Mouse (Mus musculus) spleen, adult 2 months (tissue): Measurements from ENCODE around the gene Elfn2. TPM values are rescaled to one million over a fixed set of nuclear protein-coding genes. Genes with fewer than 3 reads are reported as not detected.

ENCODE experiments used
- DNase-seq, 2 experiments: peaks; one replicate each; pipeline versions ENCODE4 v3.0.0 to v3.0.0-alpha.2; 2012 to 2021; ENCODE audit warnings: low spot score in 2 of 2, low read depth in 1 of 2
- H3K27ac ChIP-seq: fragments of 200-500 bp; 2 replicates; pipeline ENCODE4 v1.5.1; 2012; ENCODE audit warnings: low read length, inconsistent platforms; ENCODE audit not compliant: insufficient read depth
- H3K27me3 ChIP-seq: fragments of 200-500 bp; 2 replicates; pipeline ENCODE4 v1.6.1; 2012; ENCODE audit warnings: mild to moderate bottlenecking, moderate library complexity, low read length, inconsistent platforms; ENCODE audit not compliant: control insufficient read depth, insufficient read depth
- H3K36me3 ChIP-seq: fragments of 200-500 bp; 2 replicates; pipeline ENCODE4 v1.6.1; 2012; ENCODE audit warnings: mild to moderate bottlenecking, low read length, inconsistent platforms; ENCODE audit not compliant: control insufficient read depth, insufficient read depth
- H3K4me1 ChIP-seq: fragments of 200-500 bp; 2 replicates; pipeline ENCODE4 v1.6.1; 2011; ENCODE audit warnings: inconsistent platforms; ENCODE audit not compliant: control insufficient read depth, insufficient read depth, insufficient read length
- H3K4me3 ChIP-seq: fragments of 200-500 bp; 2 replicates; pipeline ENCODE4 v1.5.1; 2011; ENCODE audit warnings: mild to moderate bottlenecking, inconsistent platforms; ENCODE audit not compliant: insufficient read depth, insufficient read length; ENCODE audit errors: extremely low read depth
- CTCF ChIP-seq: fragments of 200-500 bp; IDR thresholded peaks from 2 replicates; pipeline ENCODE4 v1.5.1; 2011; ENCODE audit warnings: mild to moderate bottlenecking, inconsistent platforms; ENCODE audit not compliant: insufficient read depth, insufficient read length, insufficient replicate concordance; ENCODE audit errors: extremely low read depth
- POLR2A ChIP-seq: fragments of 200-500 bp; IDR thresholded peaks from 2 replicates; pipeline ENCODE4 v1.6.1; 2011; ENCODE audit warnings: low read depth, low read length, inconsistent platforms
- WGBS: fragments of 180-500 bp; shearing (Covaris S2); methylation state at CpG from one replicate; pipeline ENCODE4 v1.1.7; 2018; 5-methylcytosine and 5-hydroxymethylcytosine counted together
- polyA plus RNA-seq: library from polyadenylated mRNA; depleted of rRNA; stranded (reverse); fragments of >200 nt; gene quantifications from 2 replicates; pipeline ENCODE4 v1.2.3, GENCODE M21; 2012

Gene Elfn2
- polyA plus RNA-seq, 1 experiment, result 0.20 TPM

- no peak for DNase-seq
- Histone ChIP-seq H3K4me3 (no peak overlapping the region), H3K36me3 (no peaks in the 10 kb centered on the region), H3K4me1 (peaks cover 28% of the 10 kb centered on the region), H3K27ac (no peak overlapping the region), H3K27me3 (no peaks in the 10 kb centered on the region)
- WGBS, result 79% methylated on average over 7 of the region's 7 CpGs
- TF ChIP-seq CTCF, result no peak
- TF ChIP-seq POLR2A, result no peak
Observed at GRCm38 (mm10) chr15:78686910-78687309, 31.7 kb downstream of the Elfn2 start.

- H3K4me3 ChIP-seq, result no peak overlapping the region
- H3K27ac ChIP-seq, result no peak overlapping the region
- peaks cover 16% of the 10 kb centered on the region for H3K4me1 ChIP-seq
- DNase-seq, result no peak
- no peak for TF ChIP-seq CTCF
- TF ChIP-seq POLR2A, result no peak
- no peaks in the 10 kb centered on the region for H3K27me3 ChIP-seq
- no peaks in the 10 kb centered on the region for H3K36me3 ChIP-seq
- WGBS, result 47% methylated on average over 9 of the region's 9 CpGs
Observed at GRCm38 (mm10) chr15:78684111-78684510, 34.5 kb downstream of the Elfn2 start.

- Histone ChIP-seq H3K27ac (no peak overlapping the region), H3K4me1 (peaks cover 16% of the 10 kb centered on the region), H3K4me3 (no peak overlapping the region), H3K27me3 (no peaks in the 10 kb centered on the region), H3K36me3 (no peaks in the 10 kb centered on the region)
- TF ChIP-seq POLR2A (no peak), CTCF (no peak)
- WGBS, result 29% methylated on average over 8 of the region's 8 CpGs
- DNase-seq, result peak in 1 of 2 experiments; percentile 17
Observed at GRCm38 (mm10) chr15:78683474-78683873, 35.1 kb downstream of the Elfn2 start.

DNA sequence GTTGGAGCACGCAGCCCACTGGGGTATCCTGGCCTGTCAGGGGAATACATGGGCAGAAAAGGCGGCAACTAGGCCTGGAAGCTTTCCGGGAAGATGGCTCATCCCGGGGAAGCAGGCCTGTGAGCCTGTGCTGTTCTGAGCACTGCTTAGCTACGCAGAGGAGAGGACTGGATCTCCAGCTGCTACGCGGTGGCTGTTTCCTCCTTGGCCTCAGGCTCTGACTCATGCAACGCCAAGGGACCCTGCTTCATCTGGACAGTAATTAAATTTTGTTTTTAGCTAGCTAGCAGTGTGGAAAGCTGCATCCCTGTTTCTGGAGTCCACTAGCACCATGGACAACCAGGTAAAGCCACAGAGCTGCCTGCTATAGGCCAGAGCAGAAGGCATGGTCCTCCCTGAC is 36.8 kb downstream of the Elfn2 start:
- no peaks in the 10 kb centered on the region for H3K36me3 ChIP-seq
- no peaks in the 10 kb centered on the region for H3K27me3 ChIP-seq
- H3K4me3 ChIP-seq, result no peak overlapping the region
- H3K27ac ChIP-seq, result no peak overlapping the region
- no peak for TF ChIP-seq CTCF
- no peak for TF ChIP-seq POLR2A
- no peak for DNase-seq
- 85% methylated on average over 8 of the region's 8 CpGs for WGBS
- H3K4me1 ChIP-seq, result peaks cover 16% of the 10 kb centered on the region

DNA sequence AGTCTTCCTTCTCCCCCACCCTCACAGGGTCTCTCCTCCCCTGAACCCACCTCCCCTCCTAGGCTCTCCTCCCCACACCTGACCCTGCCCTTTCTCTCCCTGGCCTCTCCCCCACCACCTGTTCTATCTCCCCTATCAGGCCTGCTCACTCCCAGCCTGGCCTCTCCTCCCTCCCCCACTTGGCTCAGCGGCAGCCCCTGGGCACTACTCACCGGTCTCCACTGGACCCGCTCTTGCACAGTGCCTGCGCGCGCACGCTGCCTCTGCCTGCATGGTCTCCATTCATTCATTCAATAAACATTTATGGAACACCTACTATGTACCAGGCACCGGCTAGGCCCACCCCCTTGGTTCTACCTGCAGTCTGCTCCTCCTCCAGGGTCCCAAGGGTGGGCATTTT is 37.3 kb downstream of the Elfn2 start:
- TF ChIP-seq POLR2A (no peak), CTCF (no peak)
- peaks cover 16% of the 10 kb centered on the region for H3K4me1 ChIP-seq
- no peaks in the 10 kb centered on the region for H3K27me3 ChIP-seq
- DNase-seq, result no peak
- H3K4me3 ChIP-seq, result no peak overlapping the region
- H3K36me3 ChIP-seq, result no peaks in the 10 kb centered on the region
- no peak overlapping the region for H3K27ac ChIP-seq
- WGBS, result 95% methylated on average over 8 of the region's 8 CpGs

DNA sequence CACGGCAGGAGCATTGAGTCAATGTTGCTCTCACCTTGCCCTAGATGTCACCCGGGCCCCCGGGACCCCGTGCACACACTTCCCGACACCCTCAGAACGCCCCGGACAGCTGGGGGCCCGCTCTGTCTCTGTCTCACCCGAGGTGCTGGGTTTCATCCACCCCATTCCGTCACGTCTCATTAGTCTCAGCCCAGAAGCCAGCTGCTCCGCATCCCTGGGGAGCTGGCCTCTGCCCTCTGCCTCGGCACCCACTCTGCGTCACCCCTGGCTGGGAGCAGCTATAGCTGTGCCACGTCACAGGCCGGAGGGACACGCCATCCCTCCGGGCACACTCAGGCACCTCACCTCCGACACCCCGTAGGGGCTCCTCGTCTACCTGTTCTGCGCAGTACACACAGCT is 38.3 kb downstream of the Elfn2 start:
- TF ChIP-seq CTCF (no peak), POLR2A (no peak)
- Histone ChIP-seq H3K4me1 (peaks cover 16% of the 10 kb centered on the region), H3K27me3 (no peaks in the 10 kb centered on the region), H3K4me3 (no peak overlapping the region), H3K27ac (no peak overlapping the region), H3K36me3 (no peaks in the 10 kb centered on the region)
- 92% methylated on average over 22 of the region's 22 CpGs for WGBS
- DNase-seq, result no peak

DNA sequence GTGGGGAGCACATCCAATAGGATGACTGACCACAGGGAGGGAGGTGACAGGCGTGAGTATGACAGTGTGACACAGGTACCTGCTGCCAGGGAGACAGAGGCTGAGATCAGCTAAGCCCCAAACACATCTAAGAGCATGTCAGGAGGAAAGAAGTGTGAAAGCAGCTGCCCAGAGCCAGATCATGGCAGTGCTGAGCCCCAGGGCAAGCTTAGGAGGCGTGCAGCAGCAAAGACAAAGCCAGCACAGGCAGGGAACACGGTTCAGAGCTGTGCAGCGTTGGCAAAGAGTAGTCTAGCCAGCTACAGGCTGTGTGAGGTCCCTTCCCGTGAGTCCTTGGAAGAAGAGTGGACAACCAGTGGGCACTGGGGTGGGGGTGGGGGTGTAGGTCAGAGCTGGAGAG is 40.9 kb downstream of the Elfn2 start:
- no peak overlapping the region for H3K4me3 ChIP-seq
- no peaks in the 10 kb centered on the region for H3K27me3 ChIP-seq
- DNase-seq, result no peak
- peaks cover 1% of the 10 kb centered on the region; the same call in 1 of the 2 replicates for H3K4me1 ChIP-seq
- TF ChIP-seq CTCF, result no peak
- TF ChIP-seq POLR2A, result no peak
- H3K27ac ChIP-seq, result no peak overlapping the region
- WGBS, result 80% methylated on average over 5 of the region's 5 CpGs
- H3K36me3 ChIP-seq, result no peaks in the 10 kb centered on the region
